Mouse (Mus musculus) cerebellum, adult 18-20 months (tissue): ENCODE results near the gene Ephb4.

ENCODE experiments used
- DNase-seq, 2 experiments: peaks; one replicate each; pipeline ENCODE4 v3.0.0; 2021

The Ephb4 gene

GRCm38 (mm10) chr5:137335066-137335465 is 14.8 kb upstream of the Ephb4 start:
- DNase-seq: no peak

- DNase-seq: no peak
Observed at GRCm38 (mm10) chr5:137337190-137337589, 12.7 kb upstream of the Ephb4 start.

- DNase-seq: peak; percentile 92 to 96
Observed at GRCm38 (mm10) chr5:137338256-137338655, 11.7 kb upstream of the Ephb4 start.

GRCm38 (mm10) chr5:137338663-137339289 is 11.1 kb upstream of the Ephb4 start:
- DNase-seq: peak in 1 of 2 experiments; percentile 37

GRCm38 (mm10) chr5:137339290-137339979 is 10.5 kb upstream of the Ephb4 start:
- DNase-seq: peak; percentile 41 to 43

GRCm38 (mm10) chr5:137340222-137340621 is 9.7 kb upstream of the Ephb4 start:
- no peak for DNase-seq

- no peak for DNase-seq
Observed at GRCm38 (mm10) chr5:137342407-137343012, 7.4 kb upstream of the Ephb4 start.

GRCm38 (mm10) chr5:137343412-137343811 is 6.5 kb upstream of the Ephb4 start:
- DNase-seq: no peak

- no peak for DNase-seq
Observed at GRCm38 (mm10) chr5:137343869-137344268, 6.0 kb upstream of the Ephb4 start.

- DNase-seq: no peak
Observed at GRCm38 (mm10) chr5:137345821-137346220, 4.1 kb upstream of the Ephb4 start.

GRCm38 (mm10) chr5:137346388-137346787 is 3.5 kb upstream of the Ephb4 start:
- DNase-seq: no peak

- no peak for DNase-seq
Observed at GRCm38 (mm10) chr5:137346983-137347382, 2.9 kb upstream of the Ephb4 start.

GRCm38 (mm10) chr5:137347856-137348255 is 2.1 kb upstream of the Ephb4 start:
- DNase-seq: no peak

- DNase-seq: no peak
Observed at GRCm38 (mm10) chr5:137348482-137349383, 1.2 kb upstream of the Ephb4 start.

GRCm38 (mm10) chr5:137350205-137351057 is 522 bp downstream of the Ephb4 start:
- no peak for DNase-seq

GRCm38 (mm10) chr5:137351058-137351380 is 1.1 kb downstream of the Ephb4 start:
- DNase-seq: no peak

GRCm38 (mm10) chr5:137351394-137351793 is 1.5 kb downstream of the Ephb4 start:
- DNase-seq: no peak

- no peak for DNase-seq
Observed at GRCm38 (mm10) chr5:137352011-137352975, 2.4 kb downstream of the Ephb4 start.

- DNase-seq: no peak
Observed at GRCm38 (mm10) chr5:137354091-137354490, 4.2 kb downstream of the Ephb4 start.

GRCm38 (mm10) chr5:137358382-137358781 is 8.5 kb downstream of the Ephb4 start:
- no peak for DNase-seq

- DNase-seq: no peak
Observed at GRCm38 (mm10) chr5:137369665-137370064, 19.8 kb downstream of the Ephb4 start.
